Mouse (Mus musculus) kidney, adult 2 months (tissue): ENCODE measurements at regions not wholly inside any gene's neighbourhood (a gene's known extent, or its start where the extent isn't known, plus 50 kb on each side); places are given as distances from the start of the nearest gene placed in this dataset.

ENCODE experiments used
- DNase-seq: peaks from one replicate; pipeline ENCODE4 v3.0.0; 2021
- H3K27ac ChIP-seq: fragments of 200-500 bp; 2 replicates; pipeline ENCODE4 v1.5.1; 2012; ENCODE audit warnings: low read depth, low read length, control low read depth, inconsistent platforms; ENCODE audit not compliant: insufficient read depth
- H3K27me3 ChIP-seq: fragments of 200-500 bp; replicated peaks from 2 replicates; pipeline ENCODE4 v1.6.1; 2012; ENCODE audit warnings: mild to moderate bottlenecking, moderate library complexity, low read length, inconsistent platforms; ENCODE audit not compliant: control insufficient read depth, insufficient read depth
- H3K36me3 ChIP-seq: fragments of 200-500 bp; 2 replicates; pipeline ENCODE4 v1.6.1; 2012; ENCODE audit warnings: mild to moderate bottlenecking, moderate library complexity, low read length, inconsistent platforms; ENCODE audit not compliant: control insufficient read depth, insufficient read depth
- H3K4me1 ChIP-seq: fragments of 200-500 bp; 2 replicates; pipeline ENCODE4 v1.6.1; 2011; ENCODE audit warnings: low read length; ENCODE audit not compliant: control insufficient read depth, insufficient read depth
- H3K4me3 ChIP-seq: fragments of 200-500 bp; 2 replicates; pipeline ENCODE4 v1.5.1; 2011; ENCODE audit warnings: mild to moderate bottlenecking, low read depth, low read length, control low read depth; ENCODE audit not compliant: insufficient read depth
- CTCF ChIP-seq: fragments of 200-500 bp; conservative IDR thresholded peaks from 2 replicates; pipeline ENCODE4 v1.5.1; 2011; ENCODE audit warnings: low read depth, mild to moderate bottlenecking, control low read depth, low read length, moderate library complexity, mixed read lengths; ENCODE audit not compliant: insufficient read depth, insufficient read length
- POLR2A ChIP-seq: fragments of 200-500 bp; IDR thresholded peaks from one replicate; pipeline ENCODE4 v1.6.1; 2011; ENCODE audit warnings: low read depth, low read length, control low read depth
- WGBS: fragments of 180-500 bp; shearing (Covaris S2); methylation state at CpG from one replicate; pipeline ENCODE4 v1.1.7; 2018; 5-methylcytosine and 5-hydroxymethylcytosine counted together

DNA sequence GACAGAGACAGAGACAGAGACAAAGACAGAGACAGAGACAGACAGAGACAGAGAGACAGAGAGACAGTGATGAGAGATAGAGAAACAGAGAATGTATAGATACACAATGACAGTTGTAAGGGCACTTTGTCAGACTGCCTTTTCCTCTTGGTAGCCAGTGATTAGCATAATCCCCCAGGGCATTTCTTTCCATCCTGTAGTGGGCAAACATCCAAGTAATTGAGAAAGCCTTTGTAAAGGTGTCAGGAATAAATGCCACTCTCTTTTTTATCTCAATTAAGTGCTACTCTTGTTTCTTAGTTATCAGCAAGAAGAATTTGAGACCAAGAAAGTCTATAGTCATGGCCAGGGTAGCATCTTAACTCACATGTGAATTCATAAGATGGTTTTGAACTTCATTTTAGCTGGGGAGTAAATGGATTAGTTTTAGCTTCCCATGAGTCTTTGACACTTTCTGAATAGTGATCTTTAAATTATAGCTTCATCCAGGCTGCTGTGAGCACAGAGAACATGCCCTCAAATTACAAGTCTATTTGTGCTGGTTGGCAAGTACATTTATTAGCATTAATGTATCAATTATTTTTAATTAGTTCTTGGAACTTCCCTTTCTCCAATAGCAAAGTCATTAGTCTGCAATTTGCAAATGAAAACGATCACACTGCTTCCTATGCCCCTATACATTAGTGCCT is 1215.9 kb downstream of the Gm9008 start:
- Histone ChIP-seq H3K27ac (no peak overlapping the region), H3K36me3 (no peaks in the 10 kb centered on the region), H3K4me3 (no peak overlapping the region), H3K27me3 (no peaks in the 10 kb centered on the region), H3K4me1 (no peaks in the 10 kb centered on the region)
- 61% methylated on average over 1 of the region's 1 CpGs for WGBS
- TF ChIP-seq POLR2A = no peak
- no peak for TF ChIP-seq CTCF
- no peak for DNase-seq

- no peak for TF ChIP-seq CTCF
- TF ChIP-seq POLR2A = no peak
- peak; percentile 21 for DNase-seq
- WGBS = 55% methylated on average over 3 of the region's 3 CpGs
These were observed 1243.5 kb downstream of the Gm9008 start for GRCm38 (mm10) chr6:75254076-75254414.

DNA sequence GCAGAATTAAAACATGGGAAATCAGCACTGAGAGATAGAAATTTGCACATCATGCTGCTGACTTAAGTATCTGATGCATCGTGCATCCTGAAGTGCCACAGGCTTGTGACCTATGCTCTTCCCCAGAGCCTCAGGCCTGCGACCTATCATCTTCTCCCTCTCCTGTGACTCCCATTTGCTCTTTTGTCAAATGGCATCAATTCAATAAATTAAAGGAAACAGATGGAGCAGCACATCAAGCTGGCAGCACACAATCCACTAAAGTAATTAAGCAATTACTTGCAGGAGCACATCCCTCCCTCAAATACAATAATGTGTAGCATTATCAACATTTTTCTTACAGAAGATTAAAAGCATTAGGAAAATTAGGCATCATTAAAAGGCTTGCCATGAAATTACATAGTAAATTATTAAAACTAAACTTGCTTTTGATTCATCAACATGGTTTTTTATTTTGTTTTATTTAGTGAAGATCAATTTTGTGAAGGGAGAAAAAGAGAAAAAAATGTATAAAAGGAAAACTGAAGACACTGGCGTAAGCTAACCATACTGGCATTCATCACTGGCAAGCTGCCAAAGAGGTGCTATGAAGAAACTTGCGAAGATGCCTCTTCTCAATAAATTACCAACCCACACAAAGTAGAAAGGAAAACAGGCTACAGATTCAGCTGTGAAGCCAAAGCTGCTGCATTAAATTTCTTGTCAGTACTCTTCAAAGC is 1244.1 kb downstream of the Gm9008 start:
- no peak for TF ChIP-seq POLR2A
- no peak for TF ChIP-seq CTCF
- peak; percentile 7 for DNase-seq
- Histone ChIP-seq H3K27me3 (no peaks in the 10 kb centered on the region), H3K27ac (no peak overlapping the region), H3K36me3 (no peaks in the 10 kb centered on the region), H3K4me3 (no peak overlapping the region), H3K4me1 (no peaks in the 10 kb centered on the region)
- WGBS = 30% methylated on average over 4 of the region's 4 CpGs

More at GRCm38 (mm10) chr6:75254076-75254414, 1243.5 kb downstream of the Gm9008 start:
- H3K36me3 ChIP-seq = no peaks in the 10 kb centered on the region
- H3K4me1 ChIP-seq = no peaks in the 10 kb centered on the region
- no peak overlapping the region for H3K27ac ChIP-seq
- H3K27me3 ChIP-seq = no peaks in the 10 kb centered on the region
- no peak overlapping the region for H3K4me3 ChIP-seq

DNA sequence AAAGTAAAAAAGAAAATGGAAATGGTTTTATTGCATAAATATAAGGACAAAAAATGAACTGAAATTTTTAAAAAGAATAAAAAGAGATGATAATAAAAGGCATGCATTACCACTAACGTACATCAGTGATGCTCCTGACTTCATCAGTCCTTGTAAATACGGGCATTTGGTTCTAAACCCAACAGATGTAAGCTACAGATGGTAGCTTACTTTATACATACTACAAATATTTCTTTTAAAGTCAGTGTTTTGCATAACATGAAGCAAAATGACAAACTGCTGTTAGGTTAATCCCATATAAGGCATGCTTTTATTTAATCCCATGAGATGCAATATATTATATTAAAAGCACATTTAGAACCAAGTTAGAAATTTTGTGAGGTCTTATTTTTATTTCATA is 1282.1 kb downstream of the Gm9008 start:
- Histone ChIP-seq H3K36me3 (no peaks in the 10 kb centered on the region), H3K4me1 (no peaks in the 10 kb centered on the region), H3K4me3 (no peak overlapping the region), H3K27ac (no peak overlapping the region), H3K27me3 (no peaks in the 10 kb centered on the region)
- 72% methylated on average over 2 of the region's 2 CpGs for WGBS
- DNase-seq = no peak
- TF ChIP-seq CTCF = no peak
- TF ChIP-seq POLR2A = no peak

GRCm38 (mm10) chr6:75212721-75213475 is 1284.7 kb downstream of the Gm9008 start:
- TF ChIP-seq POLR2A (no peak), CTCF (no peak)

More at GRCm38 (mm10) chr6:75212721-75213475, 1284.7 kb downstream of the Gm9008 start:
- no peak overlapping the region for H3K27ac ChIP-seq
- H3K27me3 ChIP-seq = no peaks in the 10 kb centered on the region
- H3K4me1 ChIP-seq = no peaks in the 10 kb centered on the region
- H3K36me3 ChIP-seq = no peaks in the 10 kb centered on the region
- DNase-seq = no peak
- WGBS = 57% methylated on average over 3 of the region's 3 CpGs
- H3K4me3 ChIP-seq = no peak overlapping the region
